In genomic region chr8:127178634-127179033, GRCm38 (mm10) we compare ENCODE assay signal across 8 mouse cellular contexts.
A peak's percentile ranks its signal among the peaks of the same experiment; 100 is the strongest.
DNase-seq lines count a peak whose midpoint lies in the region; ATAC-seq and TF ChIP-seq lines count a peak whose summit lies in the region.

No protein-coding gene starts in this region.

- TF ChIP-seq CTCF in cortical plate, adult 2 months (IDR thresholded peaks at IDR 0.05; ENCODE audit: extremely low read depth, insufficient read depth, low read length) = peak; percentile 34; the same call in 1 of the 2 replicates

- no peaks in the 10 kb centered on the region for H3K27me3 ChIP-seq in hindbrain, embryonic 11.5 days (ENCODE audit: control insufficient read depth, insufficient read depth, low read length)
- H3K27me3 ChIP-seq in limb, embryonic 14.5 days (ENCODE audit: control insufficient read depth, insufficient read depth, low read length) = no peaks in the 10 kb centered on the region

- H3K27ac ChIP-seq in cortical plate, adult 2 months (ENCODE audit: insufficient read depth, low read length) = no peak overlapping the region
- no peak overlapping the region for H3K27ac ChIP-seq in hindbrain, embryonic 11.5 days (ENCODE audit: low read depth, low read length)
- no peak overlapping the region for H3K27ac ChIP-seq in limb, embryonic 14.5 days (replicated peaks; ENCODE audit: low read depth, low read length)

- intact Hi-C loops in heart, postnatal 25 days (cut with DNase I) = loop anchor here (1.0 to 2.0 kb wide), 2 partner anchors 38 to 192 kb away; no protein-coding TSS in a partner anchor

- whole genome bisulfite sequencing in hindbrain, embryonic 11.5 days = 62% methylated on average over 4 of the region's 4 CpGs
- WGBS in limb, embryonic 14.5 days = 43% methylated on average over 4 of the region's 4 CpGs

- TF ChIP-seq POLR2A in cortical plate, adult 2 months (IDR thresholded peaks at IDR 0.05; ENCODE audit: extremely low read depth, insufficient read depth, low read length) = no peak
- no peak for TF ChIP-seq POLR2A in limb, embryonic 14.5 days (IDR thresholded peaks at IDR 0.05; ENCODE audit: borderline replicate concordance, extremely low read depth, insufficient read depth, insufficient read length)

- H3K4me3 ChIP-seq in cortical plate, adult 2 months (ENCODE audit: insufficient read depth, low read length) = no peak overlapping the region
- H3K4me3 ChIP-seq in hindbrain, embryonic 11.5 days (ENCODE audit: low read depth, low read length) = no peak overlapping the region
- H3K4me3 ChIP-seq in limb, embryonic 14.5 days (replicated peaks; ENCODE audit: low read length) = no peak overlapping the region

- no peaks in the 10 kb centered on the region for H3K36me3 ChIP-seq in hindbrain, embryonic 11.5 days (ENCODE audit: control insufficient read depth, insufficient read depth, low read length)
- H3K36me3 ChIP-seq in limb, embryonic 14.5 days (ENCODE audit: control insufficient read depth, insufficient read depth, low read length) = no peaks in the 10 kb centered on the region

- H3K4me2 ChIP-seq in hindbrain, embryonic 11.5 days (replicated peaks; ENCODE audit: low read depth, low read length) = no peak overlapping the region
- H3K4me2 ChIP-seq in limb, embryonic 14.5 days (replicated peaks; ENCODE audit: low read depth, low read length, severe bottlenecking) = no peak overlapping the region

- no peaks in the 10 kb centered on the region; the same call in 1 of the 2 replicates for H3K4me1 ChIP-seq in cortical plate, adult 2 months (ENCODE audit: control insufficient read depth, insufficient read depth, low read length)
- no peaks in the 10 kb centered on the region for H3K4me1 ChIP-seq in hindbrain, embryonic 11.5 days (replicated peaks; ENCODE audit: control insufficient read depth, insufficient read depth, low read length)
- peaks cover 7% of the 10 kb centered on the region for H3K4me1 ChIP-seq in limb, embryonic 14.5 days (ENCODE audit: control insufficient read depth, insufficient read depth, low read length)

- peak; percentile 53; the same call in 1 of the 2 replicates for ATAC-seq in hindbrain, embryonic 11.5 days (ENCODE audit: low FRiP score)
- peak; percentile 31 for ATAC-seq in limb, embryonic 14.5 days (ENCODE audit: low FRiP score, low read depth)

- DNase-seq in heart, adult 18-20 months = peak; percentile 35 to 72
- DNase-seq in heart, postnatal 25 days (ENCODE audit: low spot score) = no peak
- peak; percentile 77 for DNase-seq in ES-CJ7 (ENCODE audit: low read depth, low spot score)
- peak; percentile 73 for DNase-seq in hindbrain, embryonic 11.5 days (ENCODE audit: low spot score)
- peak; percentile 85 for DNase-seq in limb, embryonic 14.5 days (ENCODE audit: low spot score)
- DNase-seq in retina, embryonic 14.5 days (ENCODE audit: low spot score) = peak; percentile 88
- DNase-seq in natural killer cell, adult 2 months (ENCODE audit: low spot score in 2 of 2) = no peak

- H3K9ac ChIP-seq in hindbrain, embryonic 11.5 days (ENCODE audit: low read depth, low read length) = no peak overlapping the region
- no peak overlapping the region for H3K9ac ChIP-seq in limb, embryonic 14.5 days (ENCODE audit: low read depth, low read length, severe bottlenecking)

- H3K9me3 ChIP-seq in hindbrain, embryonic 11.5 days (ENCODE audit: control insufficient read depth, low read length) = no peaks in the 10 kb centered on the region
- no peaks in the 10 kb centered on the region for H3K9me3 ChIP-seq in limb, embryonic 14.5 days (ENCODE audit: control insufficient read depth, low read length)

Comparison
In these comparisons a context has a peak if more than half of its experiments do, and no peak if none do; other contexts are left out.
1. DNase-seq: peak in heart, adult 18-20 months (2 of 2), ES-CJ7 (single experiment), hindbrain, embryonic 11.5 days (single experiment), limb, embryonic 14.5 days (single experiment) and retina, embryonic 14.5 days (single experiment); none in heart, postnatal 25 days (single experiment) and natural killer cell, adult 2 months (0 of 2).